Mouse (Mus musculus) lung, adult 2 months (tissue): ENCODE results near the gene Hopx.

Experiments
- CTCF ChIP-seq: fragments of 200-500 bp; IDR thresholded peaks from 2 replicates; pipeline ENCODE4 v1.5.1; 2011; ENCODE audit warnings: mild to moderate bottlenecking, low read length, control low read depth; ENCODE audit not compliant: insufficient read depth
- POLR2A ChIP-seq: fragments of 200-500 bp; IDR thresholded peaks from 2 replicates; pipeline ENCODE4 v1.6.1; 2011; ENCODE audit warnings: low read depth, mild to moderate bottlenecking, control low read depth, low read length, borderline replicate concordance; ENCODE audit errors: extremely low read depth

DNA sequence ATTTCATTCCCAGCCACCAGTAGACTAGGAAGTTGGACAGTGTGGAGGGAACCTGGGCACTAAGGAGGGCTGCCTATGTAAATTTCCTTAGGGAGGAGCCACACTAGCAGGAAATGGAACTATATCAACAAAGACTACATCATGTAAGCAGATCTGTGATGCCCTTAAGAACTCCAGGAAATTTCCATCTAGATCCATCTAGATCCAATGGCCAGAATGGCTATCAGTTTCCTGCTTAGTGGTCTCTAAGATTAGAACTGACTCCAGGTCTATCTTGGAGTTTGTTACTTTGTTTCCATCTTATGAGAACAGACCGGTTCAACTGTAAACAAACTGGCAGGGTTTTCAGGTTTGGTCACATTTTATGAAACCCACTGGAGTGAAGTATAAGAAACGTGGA lies 5.1 kb downstream of the Hopx start:
- TF ChIP-seq CTCF, result no peak
- no peak for TF ChIP-seq POLR2A
